Mouse (Mus musculus) G1E (cell line): ENCODE results near the gene Id1.

Experiments used
- CTCF ChIP-seq: IDR thresholded peaks from 2 replicates; pipeline ENCODE4 v1.5.1; 2012; ENCODE audit warnings: low read depth, low read length, inconsistent platforms, mixed read lengths
- GATA1 ChIP-seq: IDR thresholded peaks from 2 replicates; pipeline ENCODE4 v1.6.1; 2012; ENCODE audit warnings: borderline replicate concordance, low read length, inconsistent platforms, mixed read lengths
- POLR2AphosphoS5 ChIP-seq: IDR thresholded peaks from 2 replicates; pipeline ENCODE4 v1.6.1; 2012; ENCODE audit warnings: low read depth, low read length, inconsistent platforms; ENCODE audit not compliant: insufficient replicate concordance
- TAL1 ChIP-seq: conservative IDR thresholded peaks from 2 replicates; pipeline ENCODE4 v1.6.1; 2012; ENCODE audit warnings: low read depth, low read length, inconsistent platforms, mixed read lengths

DNA sequence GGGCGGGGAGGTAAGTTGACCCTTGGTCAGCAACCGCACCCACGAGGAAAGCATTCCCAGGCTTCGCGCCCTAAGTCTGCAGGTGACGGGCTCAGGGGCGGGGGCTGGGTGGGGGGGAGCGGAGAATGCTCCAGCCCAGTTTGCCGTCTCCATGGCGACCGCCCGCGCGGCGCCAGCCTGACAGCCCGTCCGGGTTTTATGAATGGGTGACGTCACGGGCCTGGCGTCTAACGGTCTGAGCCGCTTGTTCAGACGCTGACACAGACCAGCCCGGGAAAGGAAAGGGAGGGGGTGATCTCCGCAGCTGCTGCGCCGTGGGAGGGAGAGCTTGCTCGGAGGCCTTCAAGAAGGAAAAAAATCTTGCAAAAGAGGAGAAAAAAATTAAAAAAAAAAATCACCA lies 1.1 kb upstream of the Id1 start:
- TF ChIP-seq CTCF (no peak), TAL1 (no peak), GATA1 (no peak), POLR2AphosphoS5 (no peak)
